Mouse (Mus musculus): ENCODE measurements at regions not wholly inside any gene's neighbourhood (a gene's known extent, or its start where the extent isn't known, plus 50 kb on each side); places are given as distances from the start of the nearest gene placed in this dataset.
"Not testable (repeated sequence)": the region's sequence is repeated elsewhere in the genome, so short reads cannot be mapped to it uniquely, and the experiment has no call there.

GRCm38 (mm10) chr3:58228189-58228588 is 186.3 kb upstream of the Tsc22d2 start:
- no peak for ATAC-seq (replicated peaks in 1 of 2; ENCODE audit: insufficient read depth in 1 of 2, low FRiP score in 2 of 2, low TSS enrichment in 1 of 2, low read depth in 1 of 2, poor library complexity in 2 of 2, severe bottlenecking in 2 of 2)

- ATAC-seq (replicated peaks in 1 of 2; ENCODE audit: insufficient read depth in 1 of 2, low FRiP score in 2 of 2, low TSS enrichment in 1 of 2, low read depth in 1 of 2, poor library complexity in 2 of 2, severe bottlenecking in 2 of 2) = no peak
Observed at GRCm38 (mm10) chr3:58231746-58232145, 182.8 kb upstream of the Tsc22d2 start.

- ATAC-seq (replicated peaks in 1 of 2; ENCODE audit: insufficient read depth in 1 of 2, low FRiP score in 2 of 2, low TSS enrichment in 1 of 2, low read depth in 1 of 2, poor library complexity in 2 of 2, severe bottlenecking in 2 of 2) = no peak
Observed at GRCm38 (mm10) chr3:58233296-58233695, 181.2 kb upstream of the Tsc22d2 start.

- ATAC-seq (replicated peaks in 1 of 2; ENCODE audit: insufficient read depth in 1 of 2, low FRiP score in 2 of 2, low TSS enrichment in 1 of 2, low read depth in 1 of 2, poor library complexity in 2 of 2, severe bottlenecking in 2 of 2) = no peak
Observed at GRCm38 (mm10) chr3:58234846-58235630, 179.5 kb upstream of the Tsc22d2 start.

GRCm38 (mm10) chr3:58238111-58238510 is 176.4 kb upstream of the Tsc22d2 start:
- no peak for ATAC-seq (replicated peaks in 1 of 2; ENCODE audit: insufficient read depth in 1 of 2, low FRiP score in 2 of 2, low TSS enrichment in 1 of 2, low read depth in 1 of 2, poor library complexity in 2 of 2, severe bottlenecking in 2 of 2)

- no peak for ATAC-seq (replicated peaks in 1 of 2; ENCODE audit: insufficient read depth in 1 of 2, low FRiP score in 2 of 2, low TSS enrichment in 1 of 2, low read depth in 1 of 2, poor library complexity in 2 of 2, severe bottlenecking in 2 of 2)
Observed at GRCm38 (mm10) chr3:58240775-58241174, 173.7 kb upstream of the Tsc22d2 start.

GRCm38 (mm10) chr3:58245361-58245760 is 169.2 kb upstream of the Tsc22d2 start:
- no peak for ATAC-seq (replicated peaks in 1 of 2; ENCODE audit: insufficient read depth in 1 of 2, low FRiP score in 2 of 2, low TSS enrichment in 1 of 2, low read depth in 1 of 2, poor library complexity in 2 of 2, severe bottlenecking in 2 of 2)

GRCm38 (mm10) chr3:58247989-58248388 is 166.5 kb upstream of the Tsc22d2 start:
- ATAC-seq (replicated peaks in 1 of 2; ENCODE audit: insufficient read depth in 1 of 2, low FRiP score in 2 of 2, low TSS enrichment in 1 of 2, low read depth in 1 of 2, poor library complexity in 2 of 2, severe bottlenecking in 2 of 2) = no peak

GRCm38 (mm10) chr3:58253942-58254341 is 160.6 kb upstream of the Tsc22d2 start:
- ATAC-seq (replicated peaks in 1 of 2; ENCODE audit: insufficient read depth in 1 of 2, low FRiP score in 2 of 2, low TSS enrichment in 1 of 2, low read depth in 1 of 2, poor library complexity in 2 of 2, severe bottlenecking in 2 of 2) = no peak

GRCm38 (mm10) chr3:58267606-58268325 is 146.7 kb upstream of the Tsc22d2 start:
- no peak for ATAC-seq (replicated peaks in 1 of 2; ENCODE audit: insufficient read depth in 1 of 2, low FRiP score in 2 of 2, low TSS enrichment in 1 of 2, low read depth in 1 of 2, poor library complexity in 2 of 2, severe bottlenecking in 2 of 2)

- ATAC-seq (replicated peaks in 1 of 2; ENCODE audit: insufficient read depth in 1 of 2, low FRiP score in 2 of 2, low TSS enrichment in 1 of 2, low read depth in 1 of 2, poor library complexity in 2 of 2, severe bottlenecking in 2 of 2) = not testable (repeated sequence)
Observed at GRCm38 (mm10) chr3:58271441-58271840, 143.1 kb upstream of the Tsc22d2 start.

- ATAC-seq (replicated peaks in 1 of 2; ENCODE audit: insufficient read depth in 1 of 2, low FRiP score in 2 of 2, low TSS enrichment in 1 of 2, low read depth in 1 of 2, poor library complexity in 2 of 2, severe bottlenecking in 2 of 2) = no peak
Observed at GRCm38 (mm10) chr3:58281291-58281690, 133.2 kb upstream of the Tsc22d2 start.

GRCm38 (mm10) chr3:58284371-58284770 is 130.1 kb upstream of the Tsc22d2 start:
- ATAC-seq (replicated peaks in 1 of 2; ENCODE audit: insufficient read depth in 1 of 2, low FRiP score in 2 of 2, low TSS enrichment in 1 of 2, low read depth in 1 of 2, poor library complexity in 2 of 2, severe bottlenecking in 2 of 2) = not testable (repeated sequence)

GRCm38 (mm10) chr3:58295810-58296209 is 118.7 kb upstream of the Tsc22d2 start:
- no peak for ATAC-seq (replicated peaks in 1 of 2; ENCODE audit: insufficient read depth in 1 of 2, low FRiP score in 2 of 2, low TSS enrichment in 1 of 2, low read depth in 1 of 2, poor library complexity in 2 of 2, severe bottlenecking in 2 of 2)

GRCm38 (mm10) chr3:58300213-58300612 is 114.3 kb upstream of the Tsc22d2 start:
- ATAC-seq (replicated peaks in 1 of 2; ENCODE audit: insufficient read depth in 1 of 2, low FRiP score in 2 of 2, low TSS enrichment in 1 of 2, low read depth in 1 of 2, poor library complexity in 2 of 2, severe bottlenecking in 2 of 2) = no peak

GRCm38 (mm10) chr3:58300801-58301485 is 113.6 kb upstream of the Tsc22d2 start:
- no peak for ATAC-seq (replicated peaks in 1 of 2; ENCODE audit: insufficient read depth in 1 of 2, low FRiP score in 2 of 2, low TSS enrichment in 1 of 2, low read depth in 1 of 2, poor library complexity in 2 of 2, severe bottlenecking in 2 of 2)

- no peak for ATAC-seq (replicated peaks in 1 of 2; ENCODE audit: insufficient read depth in 1 of 2, low FRiP score in 2 of 2, low TSS enrichment in 1 of 2, low read depth in 1 of 2, poor library complexity in 2 of 2, severe bottlenecking in 2 of 2)
Observed at GRCm38 (mm10) chr3:58302322-58302721, 112.2 kb upstream of the Tsc22d2 start.

GRCm38 (mm10) chr3:58303746-58304145 is 110.8 kb upstream of the Tsc22d2 start:
- no peak for ATAC-seq (replicated peaks in 1 of 2; ENCODE audit: insufficient read depth in 1 of 2, low FRiP score in 2 of 2, low TSS enrichment in 1 of 2, low read depth in 1 of 2, poor library complexity in 2 of 2, severe bottlenecking in 2 of 2)
